Mouse (Mus musculus) naive thymus-derived CD4-positive, alpha-beta T cell, adult 2 months (primary cell): ENCODE data around the gene Ifnb1.

ENCODE experiments used
- DNase-seq: peaks from one replicate; pipeline ENCODE4 v3.0.0-alpha.2; 2011; ENCODE audit warnings: low read depth

Ifnb1 gene

GRCm38 (mm10) chr4:88501247-88501646, 21.3 kb downstream of the Ifnb1 start:
- no peak for DNase-seq

- DNase-seq: no peak
These were observed 26.1 kb downstream of the Ifnb1 start for GRCm38 (mm10) chr4:88496321-88497018.

GRCm38 (mm10) chr4:88489622-88490021, 33.0 kb downstream of the Ifnb1 start:
- no peak for DNase-seq

GRCm38 (mm10) chr4:88488107-88488506, 34.5 kb downstream of the Ifnb1 start:
- no peak for DNase-seq

GRCm38 (mm10) chr4:88480130-88480529, 42.4 kb downstream of the Ifnb1 start:
- no peak for DNase-seq

- no peak for DNase-seq
These were observed 43.8 kb downstream of the Ifnb1 start for GRCm38 (mm10) chr4:88478809-88479186.

- no peak for DNase-seq
These were observed 44.3 kb downstream of the Ifnb1 start for GRCm38 (mm10) chr4:88478177-88478808.

GRCm38 (mm10) chr4:88476511-88477210, 45.9 kb downstream of the Ifnb1 start:
- no peak for DNase-seq

- no peak for DNase-seq
These were observed 46.5 kb downstream of the Ifnb1 start for GRCm38 (mm10) chr4:88476084-88476483.
